Mouse (Mus musculus): ENCODE measurements around the gene Olfr1238. TPM values are rescaled to one million over a fixed set of nuclear protein-coding genes. Genes with fewer than 3 reads are reported as not detected.

The Olfr1238 gene
- polyA plus RNA-seq (2015; fragmentation: Nextera tagmentation; extraction: Ambion mirVana), result not detected in 2 replicates

- H3K9me3 ChIP-seq (replicated peaks), result no peaks in the 10 kb centered on the region
- H3K4me1 ChIP-seq, result no peaks in the 10 kb centered on the region
- ATAC-seq, result no peak
- 92% methylated on average over 2 of the region's 2 CpGs for WGBS
- H3K36me3 ChIP-seq (ENCODE audit: poor library complexity, severe bottlenecking), result no peaks in the 10 kb centered on the region
- no peak within 1 kb of the TSS for H3K9ac ChIP-seq
- H3K27ac ChIP-seq, result no peak within 1 kb of the TSS
- no peaks in the 10 kb centered on the region for H3K27me3 ChIP-seq
- H3K4me2 ChIP-seq, result no peak within 1 kb of the TSS
- H3K4me3 ChIP-seq, result no peak within 1 kb of the TSS
Measured at GRCm38 (mm10) chr2:89409576-89409975, at the start of gene Olfr1238. TSS of gene Olfr1238 (minus strand) at chr2:89409676.

GRCm38 (mm10) chr2:89442900-89443299 lies 33.4 kb upstream of the Olfr1238 start, which contains the start of gene Olfr1240:
TSS of gene Olfr1240 (minus strand) at chr2:89443000.
- Histone ChIP-seq H3K27ac (no peak within 1 kb of the TSS), H3K4me3 (no peak within 1 kb of the TSS), H3K9ac (no peak within 1 kb of the TSS), H3K27me3 (no peaks in the 10 kb centered on the region), H3K4me1 (no peaks in the 10 kb centered on the region), H3K4me2 (no peak within 1 kb of the TSS), H3K36me3 (ENCODE audit: poor library complexity, severe bottlenecking) (no peaks in the 10 kb centered on the region), H3K9me3 (replicated peaks) (no peaks in the 10 kb centered on the region)
- ATAC-seq, result no peak
- WGBS, result 86% methylated on average over 3 of the region's 3 CpGs

- no peaks in the 10 kb centered on the region for H3K9me3 ChIP-seq (replicated peaks)
- H3K4me2 ChIP-seq, result no peak within 1 kb of the TSS
- no peaks in the 10 kb centered on the region for H3K4me1 ChIP-seq
- H3K36me3 ChIP-seq (ENCODE audit: poor library complexity, severe bottlenecking), result no peaks in the 10 kb centered on the region
- H3K27me3 ChIP-seq, result no peaks in the 10 kb centered on the region
- no peak within 1 kb of the TSS for H3K27ac ChIP-seq
- WGBS, result 97% methylated on average over 2 of the region's 2 CpGs
- no peak for ATAC-seq
- H3K9ac ChIP-seq, result no peak within 1 kb of the TSS
- no peak within 1 kb of the TSS for H3K4me3 ChIP-seq
Measured at GRCm38 (mm10) chr2:89420307-89420706, 10.8 kb upstream of the Olfr1238 start, which contains the start of gene Olfr1239. TSS of gene Olfr1239 (minus strand) at chr2:89420407.

- Histone ChIP-seq H3K9ac (no peak overlapping the region), H3K27me3 (no peaks in the 10 kb centered on the region), H3K4me2 (no peak overlapping the region), H3K36me3 (ENCODE audit: poor library complexity, severe bottlenecking) (no peaks in the 10 kb centered on the region), H3K27ac (no peak overlapping the region), H3K4me3 (no peak overlapping the region), H3K9me3 (replicated peaks) (no peaks in the 10 kb centered on the region), H3K4me1 (no peaks in the 10 kb centered on the region)
- WGBS, result 63% methylated on average over 1 of the region's 1 CpGs
- no peak for ATAC-seq
Measured at GRCm38 (mm10) chr2:89414557-89414956, 5.1 kb upstream of the Olfr1238 start.

GRCm38 (mm10) chr2:89400882-89401281 lies 8.6 kb downstream of the Olfr1238 start:
- no peaks in the 10 kb centered on the region for H3K36me3 ChIP-seq (ENCODE audit: poor library complexity, severe bottlenecking)
- H3K27me3 ChIP-seq, result no peaks in the 10 kb centered on the region
- no peak overlapping the region for H3K4me3 ChIP-seq
- H3K27ac ChIP-seq, result no peak overlapping the region
- 84% methylated on average over 1 of the region's 1 CpGs for WGBS
- no peak overlapping the region for H3K4me2 ChIP-seq
- H3K4me1 ChIP-seq, result no peaks in the 10 kb centered on the region
- H3K9ac ChIP-seq, result no peak overlapping the region
- H3K9me3 ChIP-seq (replicated peaks), result no peaks in the 10 kb centered on the region
- ATAC-seq, result no peak

- 91% methylated on average over 4 of the region's 4 CpGs for WGBS
- no peak within 1 kb of the TSS for H3K4me3 ChIP-seq
- no peaks in the 10 kb centered on the region for H3K4me1 ChIP-seq
- H3K9ac ChIP-seq, result no peak within 1 kb of the TSS
- no peak within 1 kb of the TSS for H3K27ac ChIP-seq
- no peak within 1 kb of the TSS for H3K4me2 ChIP-seq
- H3K9me3 ChIP-seq (replicated peaks), result no peaks in the 10 kb centered on the region
- H3K27me3 ChIP-seq, result no peaks in the 10 kb centered on the region
- no peaks in the 10 kb centered on the region for H3K36me3 ChIP-seq (ENCODE audit: poor library complexity, severe bottlenecking)
- ATAC-seq, result no peak
Measured at GRCm38 (mm10) chr2:89364765-89365164, 44.7 kb downstream of the Olfr1238 start, which contains the start of gene Olfr1234. TSS of gene Olfr1234 (minus strand) at chr2:89364865.

Other genes starting within 250 kb of the Olfr1238 start
- gene Olfr1224-ps1, start 245.6 kb downstream of the Olfr1238 start, polyA plus RNA-seq (2015; fragmentation: Nextera tagmentation; extraction: Ambion mirVana), result not detected in 2 replicates
- gene Olfr1225, start 235.0 kb downstream of the Olfr1238 start, polyA plus RNA-seq (2015; fragmentation: Nextera tagmentation; extraction: Ambion mirVana), result not detected in 2 replicates
- gene Olfr1226, start 209.6 kb downstream of the Olfr1238 start, polyA plus RNA-seq (2015; fragmentation: Nextera tagmentation; extraction: Ambion mirVana), result not detected in 2 replicates
- gene Olfr1228, start 155.6 kb downstream of the Olfr1238 start, polyA plus RNA-seq (2015; fragmentation: Nextera tagmentation; extraction: Ambion mirVana), result not detected in 2 replicates
- gene Olfr1229, start 121.7 kb downstream of the Olfr1238 start, polyA plus RNA-seq (2015; fragmentation: Nextera tagmentation; extraction: Ambion mirVana), result not detected in 2 replicates
- not detected in 2 replicates for gene Olfr1230, start 112.4 kb downstream of the Olfr1238 start, polyA plus RNA-seq (2015; fragmentation: Nextera tagmentation; extraction: Ambion mirVana)
- not detected in 2 replicates for gene Olfr1231, start 102.6 kb downstream of the Olfr1238 start, polyA plus RNA-seq (2015; fragmentation: Nextera tagmentation; extraction: Ambion mirVana)
- not detected in 2 replicates for gene Olfr1232, start 80.0 kb downstream of the Olfr1238 start, polyA plus RNA-seq (2015; fragmentation: Nextera tagmentation; extraction: Ambion mirVana)
- not detected in 2 replicates for gene Olfr1233, start 67.3 kb downstream of the Olfr1238 start, polyA plus RNA-seq (2015; fragmentation: Nextera tagmentation; extraction: Ambion mirVana)
- gene Olfr1234, start 44.8 kb downstream of the Olfr1238 start, polyA plus RNA-seq (2015; fragmentation: Nextera tagmentation; extraction: Ambion mirVana), result not detected in 2 replicates
- gene Olfr1239, start 10.7 kb upstream of the Olfr1238 start, polyA plus RNA-seq (2015; fragmentation: Nextera tagmentation; extraction: Ambion mirVana), result not detected in 2 replicates
- not detected in 2 replicates for gene Olfr1240, start 33.3 kb upstream of the Olfr1238 start, polyA plus RNA-seq (2015; fragmentation: Nextera tagmentation; extraction: Ambion mirVana)
- not detected in 2 replicates for gene Olfr1241, start 77.5 kb upstream of the Olfr1238 start, polyA plus RNA-seq (2015; fragmentation: Nextera tagmentation; extraction: Ambion mirVana)
- not detected in 2 replicates for gene Olfr1242, start 88.7 kb upstream of the Olfr1238 start, polyA plus RNA-seq (2015; fragmentation: Nextera tagmentation; extraction: Ambion mirVana)
- not detected in 2 replicates for gene Olfr1243, start 121.8 kb upstream of the Olfr1238 start, polyA plus RNA-seq (2015; fragmentation: Nextera tagmentation; extraction: Ambion mirVana)
- gene Olfr1245, start 168.8 kb upstream of the Olfr1238 start, polyA plus RNA-seq (2015; fragmentation: Nextera tagmentation; extraction: Ambion mirVana), result not detected in 2 replicates
- not detected in 2 replicates for gene Olfr1246, start 183.5 kb upstream of the Olfr1238 start, polyA plus RNA-seq (2015; fragmentation: Nextera tagmentation; extraction: Ambion mirVana)
- gene Olfr1247, start 204.5 kb upstream of the Olfr1238 start, polyA plus RNA-seq (2015; fragmentation: Nextera tagmentation; extraction: Ambion mirVana), result not detected in 2 replicates
- not detected in 2 replicates for gene Olfr1248, start 208.6 kb upstream of the Olfr1238 start, polyA plus RNA-seq (2015; fragmentation: Nextera tagmentation; extraction: Ambion mirVana)
- not detected in 2 replicates for gene Olfr1249, start 225.3 kb upstream of the Olfr1238 start, polyA plus RNA-seq (2015; fragmentation: Nextera tagmentation; extraction: Ambion mirVana)

All from forebrain, embryonic 13.5 days (tissue).